Mouse (Mus musculus) embryo, embryonic 9.5 days (tissue): ENCODE measurements around the gene Znrf1.
"Not testable (repeated sequence)": the region's sequence is repeated elsewhere in the genome, so short reads cannot be mapped to it uniquely, and the experiment has no call there.

ENCODE experiments used
- DNase-seq: peaks from one replicate; pipeline ENCODE4 v3.0.0-alpha.2; 2017; ENCODE audit errors: extremely low spot score

Gene Znrf1

DNA sequence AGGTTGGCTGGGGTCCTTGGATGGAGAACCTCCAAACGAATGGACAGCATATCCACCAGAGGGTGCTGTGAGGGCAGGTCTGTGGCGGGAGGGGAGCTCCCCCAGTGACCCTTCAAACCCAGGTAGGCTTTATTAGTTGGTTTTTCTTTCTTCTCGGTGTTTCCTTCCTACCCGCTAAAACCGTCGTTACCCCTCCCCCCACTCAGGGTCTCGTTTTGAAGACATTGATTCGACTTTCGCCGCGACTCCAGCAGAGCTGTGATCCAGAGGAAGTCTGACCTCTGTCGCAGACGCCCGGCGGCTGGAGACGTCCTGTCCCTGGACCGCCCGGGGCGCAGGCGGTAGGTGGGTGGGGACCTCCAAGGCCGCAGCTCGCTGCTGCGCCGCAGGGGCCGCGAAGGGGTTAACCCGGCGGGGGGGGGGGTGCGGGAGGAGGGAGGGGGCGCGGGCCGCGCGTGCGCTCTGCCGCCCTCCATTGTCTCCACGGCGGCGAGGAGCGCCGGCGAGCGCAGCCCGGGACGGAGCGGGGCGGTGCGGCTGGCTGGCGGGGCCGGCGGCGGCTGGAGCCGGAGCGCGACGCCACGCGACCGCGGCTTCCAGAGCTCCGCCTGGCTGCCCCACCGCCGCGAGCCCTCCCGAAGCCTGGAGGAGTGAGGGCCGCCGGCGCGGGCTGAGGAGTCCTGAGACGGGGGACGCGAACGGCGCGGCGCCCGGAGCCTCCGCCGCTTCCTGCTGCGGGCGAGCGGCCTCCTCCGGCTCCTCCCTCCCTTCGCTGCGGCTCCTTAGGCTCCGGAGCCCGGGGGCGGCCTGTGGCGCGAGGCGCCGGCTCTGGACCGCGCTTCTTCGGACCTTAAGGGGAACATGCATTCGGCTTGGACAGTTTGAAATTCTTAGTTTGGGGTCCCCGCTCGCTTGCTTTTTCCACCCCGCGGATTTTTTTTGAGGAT, at the start of gene Znrf1:
Gene Znrf1 (plus strand): TSS at position 67 of the 947 bp plus-strand sequence.
- DNase-seq, result peak; percentile 93

- no peak for DNase-seq
These were observed 45.8 kb upstream of the Znrf1 start for GRCm38 (mm10) chr8:111490034-111490591.

DNA sequence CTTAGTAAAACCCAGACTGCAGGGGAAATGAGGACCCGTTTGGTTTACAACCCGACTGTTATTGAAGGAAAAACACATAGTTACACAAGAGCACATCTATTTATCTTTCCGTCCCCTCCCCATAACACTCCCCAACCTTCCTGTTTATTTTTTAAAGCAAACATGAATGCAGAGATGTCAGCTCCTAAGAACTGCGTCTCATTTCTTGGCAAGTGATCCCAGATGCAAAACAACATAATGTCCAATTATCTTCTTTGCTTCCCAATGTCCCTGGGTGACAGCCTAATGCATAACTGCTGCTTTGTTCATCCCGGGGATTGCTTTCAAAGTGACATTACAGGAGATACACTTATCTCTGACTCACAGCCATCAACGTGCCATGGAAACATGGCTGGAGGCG, 44.7 kb upstream of the Znrf1 start:
- DNase-seq, result no peak

- no peak for DNase-seq
These were observed 43.4 kb upstream of the Znrf1 start for GRCm38 (mm10) chr8:111492508-111492907.

GRCm38 (mm10) chr8:111493176-111493575, 42.7 kb upstream of the Znrf1 start:
- DNase-seq, result no peak

GRCm38 (mm10) chr8:111496326-111496725, 39.6 kb upstream of the Znrf1 start:
- DNase-seq, result no peak

- DNase-seq, result not testable (repeated sequence)
These were observed 37.6 kb upstream of the Znrf1 start for GRCm38 (mm10) chr8:111498249-111498648.

DNA sequence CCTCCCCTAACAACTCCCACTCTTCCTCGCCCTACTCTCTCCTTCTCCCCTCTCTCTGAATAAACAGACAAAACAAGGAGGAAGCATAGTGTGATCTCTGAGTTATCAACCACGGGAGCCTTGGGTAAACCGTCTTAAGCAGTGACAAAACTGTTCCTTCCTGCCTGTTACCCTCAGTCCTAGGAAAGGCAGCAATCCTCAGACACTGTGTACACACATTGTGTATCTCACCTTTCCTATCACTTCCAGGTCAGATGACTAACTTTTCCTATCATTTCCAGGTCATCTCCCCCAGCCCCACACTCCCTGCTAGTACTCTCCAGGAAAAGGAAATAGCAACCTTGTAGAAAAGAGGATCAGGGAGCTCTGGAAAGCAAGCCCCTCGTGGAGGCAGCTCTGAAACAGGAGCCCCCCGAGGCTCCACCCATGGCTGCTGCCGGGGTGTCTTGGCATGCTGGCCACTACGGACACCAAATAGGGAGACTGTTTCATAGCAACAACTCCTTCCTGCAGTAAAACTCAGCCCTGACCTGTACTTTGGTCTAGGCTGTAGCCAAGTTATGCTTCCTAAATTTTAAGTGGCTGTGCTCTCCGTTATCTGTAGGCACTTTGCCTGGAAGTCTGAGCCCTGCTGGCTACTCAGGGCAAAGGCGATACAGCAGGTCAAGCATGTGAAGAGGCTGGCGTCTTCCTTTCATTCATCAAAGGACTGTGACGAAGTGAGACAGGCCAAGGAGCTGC, 34.0 kb upstream of the Znrf1 start:
- no peak for DNase-seq

- DNase-seq, result no peak
These were observed 27.3 kb upstream of the Znrf1 start for GRCm38 (mm10) chr8:111508566-111508965.

DNA sequence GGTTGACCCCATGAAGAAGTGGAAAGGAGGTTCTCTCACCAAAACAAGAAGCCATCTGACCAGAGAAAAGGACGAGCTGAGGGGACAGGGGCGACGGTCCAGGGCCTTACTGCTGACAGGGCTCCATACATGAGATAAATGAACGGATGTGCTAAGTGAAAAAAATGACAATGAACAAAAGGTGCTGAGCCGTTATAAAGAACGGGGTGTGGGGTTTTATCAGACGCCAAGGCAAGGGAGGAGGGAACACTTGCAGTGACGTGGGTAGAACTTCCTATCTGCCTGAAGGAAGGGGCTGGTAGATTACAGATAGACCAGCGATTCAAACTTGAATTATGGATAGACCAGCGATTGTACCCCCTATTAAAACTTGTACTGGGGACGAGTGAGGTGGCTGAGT, 26.6 kb upstream of the Znrf1 start:
- DNase-seq, result no peak

DNA sequence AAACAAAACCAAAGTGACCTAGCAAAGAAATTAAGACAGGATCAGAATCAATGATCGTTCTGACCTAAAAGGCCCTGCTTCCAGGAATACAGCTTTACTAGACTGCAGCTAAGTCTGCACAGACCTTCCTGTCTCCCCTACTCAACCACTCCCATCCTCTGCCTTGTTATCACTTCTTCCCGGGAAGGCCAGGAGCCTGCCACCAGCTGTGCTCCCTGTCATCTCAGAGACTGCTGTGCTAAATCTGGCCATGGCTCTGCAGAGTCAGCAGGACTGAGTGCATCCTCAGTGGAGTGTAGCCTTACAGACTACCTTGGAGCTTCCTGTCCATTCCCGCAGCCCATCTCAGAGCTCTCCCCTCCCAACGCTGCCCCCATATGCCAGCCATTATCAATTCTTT, 25.5 kb upstream of the Znrf1 start:
- DNase-seq, result no peak

GRCm38 (mm10) chr8:111512941-111513340, 23.0 kb upstream of the Znrf1 start:
- no peak for DNase-seq

GRCm38 (mm10) chr8:111513446-111513845, 22.5 kb upstream of the Znrf1 start:
- DNase-seq, result no peak

DNA sequence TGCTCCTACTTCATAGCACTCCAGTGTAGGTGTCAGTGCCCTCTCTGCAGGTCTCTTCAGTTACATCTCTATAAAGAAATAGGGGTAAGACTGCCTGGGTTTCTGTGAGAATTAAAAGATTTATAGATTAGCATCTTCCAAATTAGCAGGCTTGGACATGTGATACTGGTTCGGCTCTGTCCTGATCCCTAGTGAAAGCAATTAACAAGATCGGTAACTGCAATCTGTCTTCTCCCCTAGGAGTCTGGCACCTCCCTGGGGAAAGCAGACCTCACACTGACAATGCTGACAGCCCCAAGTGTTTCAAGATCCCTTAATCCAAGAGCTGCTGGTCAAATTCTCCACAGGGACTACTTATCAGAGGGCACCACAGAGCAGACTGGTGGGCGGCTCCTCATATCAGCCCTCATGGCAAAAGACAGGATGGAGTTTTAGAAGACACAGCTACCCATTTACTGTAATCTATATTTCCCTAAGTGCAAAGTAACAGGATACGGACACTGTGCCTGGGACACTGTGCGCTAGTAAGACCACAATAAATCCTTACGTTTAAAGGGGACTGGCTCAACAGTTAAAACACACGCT, 19.4 kb upstream of the Znrf1 start:
- DNase-seq, result no peak

GRCm38 (mm10) chr8:111517466-111517865, 18.4 kb upstream of the Znrf1 start:
- DNase-seq, result no peak

DNA sequence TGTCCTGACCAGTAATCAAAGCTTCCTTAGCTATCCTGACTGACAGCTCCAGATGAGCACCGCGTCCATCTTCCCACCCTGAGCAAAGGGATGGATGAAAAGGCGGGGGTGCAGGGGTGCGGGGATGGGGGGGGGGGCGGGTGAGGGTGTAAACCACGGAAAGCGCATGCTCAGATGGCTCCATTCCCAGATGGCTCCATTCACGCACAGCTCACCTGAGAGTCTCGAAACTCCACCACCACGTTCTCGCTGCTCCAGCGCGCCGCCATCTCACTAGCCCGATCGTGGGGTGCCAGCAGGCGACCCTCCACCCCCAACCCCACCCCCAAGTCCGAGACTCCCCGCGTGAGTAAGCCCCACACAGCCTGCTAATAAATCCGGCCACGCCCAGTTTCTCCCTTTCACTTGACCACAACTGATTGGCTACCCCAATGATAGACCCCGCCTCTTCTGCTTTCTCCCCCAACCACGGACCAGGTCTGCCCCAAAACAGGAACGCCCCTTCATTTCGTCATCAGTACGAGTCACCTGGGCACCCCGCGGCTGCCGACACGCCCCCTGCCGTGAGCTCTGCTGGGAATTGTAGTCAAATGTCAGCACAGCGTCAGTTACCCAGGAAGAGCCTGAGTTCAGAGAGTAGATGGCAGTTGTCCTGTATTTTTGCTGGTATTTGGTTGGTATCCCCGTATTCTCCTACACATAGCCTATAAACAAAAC, 14.0 kb upstream of the Znrf1 start, which contains the start of gene Wdr59:
Gene Wdr59 (minus strand): TSS at position 380 of the 717 bp plus-strand sequence.
- peak; percentile 99 for DNase-seq

DNA sequence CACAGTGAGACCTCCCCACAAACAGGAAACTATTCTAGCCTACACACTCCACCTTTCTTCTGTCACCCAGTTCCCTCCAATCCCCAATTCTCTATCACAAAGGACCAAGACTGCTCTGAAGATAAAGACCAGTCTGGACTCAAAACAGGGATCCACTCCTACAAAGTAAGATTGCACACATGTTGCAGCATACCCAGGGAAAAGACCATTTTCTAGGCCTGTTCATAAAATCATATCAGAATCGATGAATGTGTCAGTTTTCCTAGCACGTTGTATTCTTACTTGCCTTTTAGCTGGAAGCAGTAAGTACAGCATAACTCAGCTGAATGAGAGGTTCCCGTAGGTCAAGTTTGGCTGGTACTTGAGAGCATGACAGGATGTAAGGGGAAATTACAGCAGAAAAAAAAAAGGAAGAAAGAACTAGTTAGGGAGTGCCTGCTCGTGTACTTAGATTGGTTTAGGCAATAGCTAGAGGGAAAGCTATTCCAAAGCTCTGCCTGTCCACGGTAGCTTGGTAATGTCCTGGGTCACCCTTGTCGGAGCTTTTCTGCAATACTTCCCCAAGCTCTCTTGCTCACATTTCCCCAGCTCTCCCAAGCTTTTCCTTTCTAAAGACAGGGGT, 9.4 kb upstream of the Znrf1 start:
- no peak for DNase-seq

DNA sequence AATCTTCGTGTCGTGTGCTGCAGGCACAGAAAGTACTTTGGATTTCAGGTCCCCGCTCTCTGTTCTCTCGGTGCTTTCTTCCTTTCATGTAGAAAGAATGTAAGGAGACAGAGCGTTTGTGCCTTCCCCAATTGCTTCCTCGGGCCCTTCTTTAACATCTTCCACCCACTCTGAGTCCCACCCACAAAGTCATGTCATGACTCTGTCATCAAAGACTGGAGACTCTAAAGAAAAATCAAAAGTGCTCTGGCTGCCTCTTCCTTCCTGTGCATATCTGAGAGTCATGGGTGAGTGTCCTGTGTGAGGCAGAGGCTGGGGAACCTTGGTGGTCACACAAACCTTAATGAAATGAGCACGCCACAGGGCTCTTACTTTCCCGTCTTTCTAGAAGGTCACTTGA, 8.7 kb upstream of the Znrf1 start:
- no peak for DNase-seq

GRCm38 (mm10) chr8:111528071-111528470, 7.8 kb upstream of the Znrf1 start:
- no peak for DNase-seq

DNA sequence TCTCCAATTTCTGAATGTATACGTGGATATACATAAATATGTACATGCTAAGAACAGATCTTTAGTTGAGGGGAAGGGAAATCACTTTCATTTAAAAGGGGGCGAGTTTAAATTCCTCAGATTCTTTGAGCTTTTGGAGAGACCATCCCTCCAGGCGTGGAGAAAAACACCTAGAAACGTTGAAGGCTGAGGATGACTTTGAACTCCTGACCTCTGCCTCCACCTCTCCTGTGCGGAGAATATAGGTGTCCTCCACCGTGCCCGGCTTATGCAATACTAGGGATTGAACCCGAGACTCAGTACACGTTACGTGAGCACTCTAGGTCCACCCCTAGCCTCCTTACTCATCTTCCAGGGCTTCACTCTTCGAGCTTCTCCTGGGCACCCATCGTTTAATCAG, 4.7 kb upstream of the Znrf1 start:
- DNase-seq, result no peak

GRCm38 (mm10) chr8:111531621-111532020, 4.3 kb upstream of the Znrf1 start:
- DNase-seq, result no peak
